Mouse (Mus musculus) bone marrow macrophage, adult 2 months (primary cell): ENCODE measurements around the gene Tmem86a.

ENCODE experiments used
- CTCF ChIP-seq: IDR thresholded peaks from 2 replicates; pipeline ENCODE4 v1.5.1; 2012; ENCODE audit warnings: low read depth, mild to moderate bottlenecking, low read length, moderate library complexity
- POLR2A ChIP-seq: IDR thresholded peaks from 2 replicates; pipeline ENCODE4 v1.6.1; 2012; ENCODE audit warnings: mild to moderate bottlenecking, low read depth, low read length, borderline replicate concordance

- TF ChIP-seq POLR2A (no peak), CTCF (no peak)
These were observed 43.2 kb upstream of the Tmem86a start for GRCm38 (mm10) chr7:47007109-47007780.
